Mouse (Mus musculus) frontal cortex, adult 2 months (tissue): Measurements from ENCODE around the gene Mipol1. TPM values are rescaled to one million over a fixed set of nuclear protein-coding genes. Genes with fewer than 3 reads are reported as not detected.
A peak's percentile ranks its signal among the peaks of the same experiment; 100 is the strongest.

ENCODE experiments used
- DNase-seq, 2 experiments: peaks; one replicate each; pipeline ENCODE4 v3.0.0; 2022; ENCODE audit warnings: low spot score in 1 of 2; ENCODE audit errors: extremely low spot score in 1 of 2
- polyA plus RNA-seq: library from polyadenylated mRNA; depleted of rRNA; stranded (reverse); fragments of >200 nt; gene quantifications from 2 replicates; pipeline ENCODE4 v1.2.3, GENCODE M21; 2012

Mipol1 gene
- polyA plus RNA-seq, 1 experiment = 4.3 TPM

- DNase-seq = no peak
Measured at GRCm38 (mm10) chr12:57233386-57233785, 3.2 kb downstream of the Mipol1 start.

- no peak for DNase-seq
Measured at GRCm38 (mm10) chr12:57243671-57244495, 13.7 kb downstream of the Mipol1 start.

GRCm38 (mm10) chr12:57258572-57258971 is 28.3 kb downstream of the Mipol1 start:
- no peak for DNase-seq

GRCm38 (mm10) chr12:57275456-57275855 is 45.2 kb downstream of the Mipol1 start:
- no peak for DNase-seq

GRCm38 (mm10) chr12:57281155-57282114 is 51.2 kb downstream of the Mipol1 start:
- DNase-seq = peak in 1 of 2 experiments; percentile 69

GRCm38 (mm10) chr12:57285303-57286059 is 55.3 kb downstream of the Mipol1 start:
- no peak for DNase-seq

GRCm38 (mm10) chr12:57307337-57307736 is 77.1 kb downstream of the Mipol1 start:
- DNase-seq = no peak

- DNase-seq = no peak
Measured at GRCm38 (mm10) chr12:57307748-57308147, 77.5 kb downstream of the Mipol1 start.

GRCm38 (mm10) chr12:57339053-57339452 is 108.8 kb downstream of the Mipol1 start:
- DNase-seq = no peak

GRCm38 (mm10) chr12:57340111-57340510 is 109.9 kb downstream of the Mipol1 start:
- no peak for DNase-seq

- DNase-seq = no peak
Measured at GRCm38 (mm10) chr12:57362732-57363131, 132.5 kb downstream of the Mipol1 start.

- DNase-seq = no peak
Measured at GRCm38 (mm10) chr12:57364027-57364426, 133.8 kb downstream of the Mipol1 start.

- no peak for DNase-seq
Measured at GRCm38 (mm10) chr12:57371790-57372547, 141.7 kb downstream of the Mipol1 start.

GRCm38 (mm10) chr12:57382797-57383196 is 152.6 kb downstream of the Mipol1 start:
- no peak for DNase-seq

- DNase-seq = no peak
Measured at GRCm38 (mm10) chr12:57387588-57388292, 157.5 kb downstream of the Mipol1 start.

GRCm38 (mm10) chr12:57399547-57399946 is 169.3 kb downstream of the Mipol1 start:
- no peak for DNase-seq

- no peak for DNase-seq
Measured at GRCm38 (mm10) chr12:57400186-57400585, 170.0 kb downstream of the Mipol1 start.

GRCm38 (mm10) chr12:57401126-57401525 is 170.9 kb downstream of the Mipol1 start:
- no peak for DNase-seq

- no peak for DNase-seq
Measured at GRCm38 (mm10) chr12:57402360-57402759, 172.1 kb downstream of the Mipol1 start.
